13 mouse cellular contexts compared by ENCODE assay signal in the genomic region with DNA sequence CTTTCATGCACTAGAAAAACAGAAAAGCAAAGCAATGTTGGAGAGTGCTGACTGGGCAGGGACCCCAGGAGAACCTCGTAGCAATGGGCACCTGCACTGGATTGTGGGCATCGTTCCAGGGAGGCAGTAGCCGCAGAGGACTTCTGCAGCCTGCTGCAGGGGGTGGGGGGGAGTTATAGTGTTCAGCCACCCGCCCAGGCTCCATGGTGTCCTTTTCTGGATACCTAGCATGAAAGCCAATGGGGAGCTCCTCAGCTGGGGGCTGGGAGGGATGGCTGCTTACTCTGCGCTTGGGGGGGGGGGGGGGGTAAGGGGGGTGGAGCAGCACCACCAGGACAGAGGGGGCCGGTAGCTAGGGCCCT. TPM values are rescaled to one million over a fixed set of nuclear protein-coding genes. Genes with fewer than 3 reads are reported as not detected.
DNase-seq lines count a peak whose midpoint lies in the region; ATAC-seq lines count a peak whose summit lies in the region.
"Had no signal": no experiment of that assay in that cellular context is flagged by ENCODE, and none has a peak within 500 bp of the region (broad histone marks: within the 10 kb centered on the region; RNA-seq: fewer than 3 reads in every experiment).

No protein-coding gene starts in this region.

- peaks cover 3% of the 10 kb centered on the region; the same call in 1 of the 2 replicates for H3K4me1 ChIP-seq in heart, embryonic 11.5 days (ENCODE audit: control insufficient read depth, insufficient read depth, low read length)
- peaks cover 31% of the 10 kb centered on the region for H3K4me1 ChIP-seq in embryonic facial prominence, embryonic 10.5 days
- H3K4me1 ChIP-seq in intestine, embryonic 15.5 days (replicated peaks) = peaks cover 8% of the 10 kb centered on the region

- intact Hi-C loops in heart, postnatal 10 days (cut with DNase I) = no loop called here

- peak overlapping the region; percentile 36 for H3K4me2 ChIP-seq in heart, embryonic 11.5 days
- peak overlapping the region; percentile 59 for H3K4me2 ChIP-seq in intestine, embryonic 15.5 days (replicated peaks)

- no peaks in the 10 kb centered on the region for H3K9me3 ChIP-seq in heart, embryonic 11.5 days (replicated peaks; ENCODE audit: control insufficient read depth, low read length)
- H3K9me3 ChIP-seq in embryonic facial prominence, embryonic 10.5 days = no peaks in the 10 kb centered on the region
- no peaks in the 10 kb centered on the region for H3K9me3 ChIP-seq in intestine, embryonic 15.5 days

- DNase-seq in heart, postnatal 10 days = no peak
- DNase-seq in embryonic facial prominence, embryonic 10.5 days (ENCODE audit: low spot score) = no peak
- peak; percentile 37 for DNase-seq in lung, postnatal 10 days
- DNase-seq in spleen, postnatal 36 days (ENCODE audit: low spot score in 2 of 2) = no peak
- no peak for DNase-seq in adipocyte (ENCODE audit: low spot score)
- DNase-seq in layer of hippocampus, adult 18-20 months (ENCODE audit: low spot score in 2 of 2) = no peak
- DNase-seq: cerebellum, postnatal 36 days; right cerebral cortex, postnatal 4 days had no signal

- H3K36me3 ChIP-seq in heart, embryonic 11.5 days (ENCODE audit: control insufficient read depth, insufficient read depth, low read length) = no peaks in the 10 kb centered on the region
- H3K36me3 ChIP-seq in embryonic facial prominence, embryonic 10.5 days (replicated peaks) = no peaks in the 10 kb centered on the region
- H3K36me3 ChIP-seq in intestine, embryonic 15.5 days = no peaks in the 10 kb centered on the region

- peaks cover 81% of the 10 kb centered on the region for H3K27me3 ChIP-seq in heart, embryonic 11.5 days (ENCODE audit: control insufficient read depth, insufficient read depth, low read length)
- peaks cover 100% of the 10 kb centered on the region for H3K27me3 ChIP-seq in embryonic facial prominence, embryonic 10.5 days (replicated peaks; ENCODE audit: low read depth, poor library complexity, severe bottlenecking)
- H3K27me3 ChIP-seq in intestine, embryonic 15.5 days (replicated peaks) = peaks cover 39% of the 10 kb centered on the region

- H3K9ac ChIP-seq in heart, embryonic 11.5 days (ENCODE audit: low read depth, low read length) = no peak overlapping the region
- no peak overlapping the region; the same call in 1 of the 2 replicates for H3K9ac ChIP-seq in intestine, embryonic 15.5 days

- ATAC-seq in heart, embryonic 11.5 days (replicated peaks; ENCODE audit: insufficient number of reproducible peaks, low FRiP score, low TSS enrichment) = no peak
- ATAC-seq in intestine, embryonic 15.5 days = no peak
- ATAC-seq: activated CD4-positive, CD25-positive, alpha-beta regulatory T cell, adult 4 months had no signal

- no peak overlapping the region for H3K27ac ChIP-seq in heart, embryonic 11.5 days (ENCODE audit: low read depth, low read length)
- no peak overlapping the region for H3K27ac ChIP-seq in embryonic facial prominence, embryonic 10.5 days (replicated peaks)
- peak overlapping the region; percentile 86 for H3K27ac ChIP-seq in intestine, embryonic 15.5 days

- 3% methylated on average over 4 of the region's 6 CpGs for WGBS in heart, embryonic 11.5 days (ENCODE audit: insufficient replicate concordance)
- 1% methylated on average over 6 of the region's 6 CpGs for WGBS in embryonic facial prominence, embryonic 10.5 days
- under 1% methylated on average over 6 of the region's 6 CpGs for WGBS in intestine, embryonic 15.5 days

- peak overlapping the region; percentile 15; the same call in 1 of the 2 replicates for H3K4me3 ChIP-seq in heart, embryonic 11.5 days (ENCODE audit: low read depth, low read length)
- peak overlapping the region; percentile 41 for H3K4me3 ChIP-seq in embryonic facial prominence, embryonic 10.5 days
- peak overlapping the region; percentile 21; the same call in 1 of the 2 replicates for H3K4me3 ChIP-seq in intestine, embryonic 15.5 days (replicated peaks)

RNA-seq across cellular contexts. Expression of a gene that starts 12.2 kb away (rescaled TPM):
- 0.27 and 0.59 TPM in 2 replicates for polyA plus RNA-seq in heart, embryonic 11.5 days (2014; fragmentation: Nextera tagmentation; extraction: Ambion mirVana)
- total RNA-seq in heart, postnatal 10 days (2021) = not detected
- 0.49 and 0.72 TPM in 2 replicates for polyA plus RNA-seq in embryonic facial prominence, embryonic 10.5 days (2016; fragmentation: Nextera tagmentation; extraction: Ambion mirVana)
- polyA plus RNA-seq in intestine, embryonic 15.5 days (2015; fragmentation: Nextera tagmentation; extraction: Ambion mirVana) = 6.4 and 8.9 TPM in 2 replicates
- not detected for total RNA-seq in layer of hippocampus, adult 18-20 months (2021)
- polyA plus RNA-seq: activated CD4-positive, CD25-positive, alpha-beta regulatory T cell, adult 4 months; C2C12; heart, postnatal 0 days had no signal

RNA-seq across cellular contexts. Expression of a gene that starts 29.4 kb away (rescaled TPM):
- polyA plus RNA-seq in heart, embryonic 11.5 days (2014; fragmentation: Nextera tagmentation; extraction: Ambion mirVana) = 0.10 and 0.49 TPM in 2 replicates
- total RNA-seq in heart, postnatal 10 days (2021) = not detected
- 0.34 and 0.38 TPM in 2 replicates for polyA plus RNA-seq in embryonic facial prominence, embryonic 10.5 days (2016; fragmentation: Nextera tagmentation; extraction: Ambion mirVana)
- 0.71 and 0.92 TPM in 2 replicates for polyA plus RNA-seq in intestine, embryonic 15.5 days (2015; fragmentation: Nextera tagmentation; extraction: Ambion mirVana)
- total RNA-seq in layer of hippocampus, adult 18-20 months (2021) = under 1 TPM; 0.10 to 0.12 TPM
- polyA plus RNA-seq: C2C12; heart, postnatal 0 days had no signal
